In the genomic region with DNA sequence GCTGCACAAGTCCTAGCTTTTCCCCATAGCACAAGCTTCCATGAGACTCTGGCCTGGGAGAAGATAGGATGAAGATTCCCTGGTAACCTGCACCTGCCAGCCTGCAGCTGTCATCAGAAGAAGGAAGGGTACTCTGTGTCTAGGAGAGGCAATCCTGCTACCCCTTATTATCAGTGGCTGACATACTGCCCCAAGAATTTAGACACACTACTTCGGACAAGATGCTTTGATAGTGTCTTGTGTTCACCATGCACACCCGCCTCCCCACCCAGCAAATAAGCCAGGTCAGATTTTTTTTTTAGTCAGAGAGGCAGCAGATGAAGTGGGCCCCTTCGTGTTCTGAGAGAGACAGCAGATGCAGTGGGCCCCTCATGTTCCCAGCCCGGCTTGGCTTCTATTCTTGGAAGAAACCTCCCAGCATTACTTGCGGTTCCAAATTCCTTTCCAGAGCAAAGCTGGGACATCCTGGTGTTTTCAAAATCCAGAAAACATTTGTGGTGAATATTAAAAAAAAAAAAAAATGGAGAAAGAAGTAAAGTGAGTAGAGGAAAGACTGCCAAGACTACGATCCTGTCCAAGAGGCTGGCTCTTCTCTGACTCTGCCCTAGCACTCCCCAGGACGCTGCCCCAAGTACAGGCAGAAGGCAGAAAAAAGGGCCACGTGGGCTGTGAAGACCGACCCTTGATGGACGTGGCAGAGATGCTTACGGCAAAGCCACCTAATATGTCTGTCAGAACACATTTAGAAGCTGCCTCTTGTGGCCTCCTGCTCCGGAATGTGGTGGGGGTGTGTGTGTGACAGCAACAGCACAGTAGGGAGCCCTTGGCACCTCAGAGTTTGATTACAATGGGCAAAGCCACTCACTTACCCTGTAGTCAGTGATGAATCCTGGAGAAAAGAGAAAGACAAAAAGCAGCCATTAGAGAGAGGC, we compare ENCODE assay signal across 7 mouse cellular contexts. TPM values are rescaled to one million over a fixed set of nuclear protein-coding genes. Genes with fewer than 3 reads are reported as not detected.
DNase-seq lines count a peak whose midpoint lies in the region; ATAC-seq and TF ChIP-seq lines count a peak whose summit lies in the region.

No protein-coding gene starts in this region.

- H3K4me2 ChIP-seq in midbrain, postnatal 0 days (ENCODE audit: low read depth, low read length, poor library complexity, severe bottlenecking): no peak overlapping the region
- no peak overlapping the region for H3K4me2 ChIP-seq in intestine, embryonic 16.5 days (ENCODE audit: low read depth, low read length)
- no peak overlapping the region for H3K4me2 ChIP-seq in stomach, embryonic 14.5 days (replicated peaks; ENCODE audit: low read depth, low read length)

- peak overlapping the region; percentile 94 for H3K27ac ChIP-seq in midbrain, embryonic 10.5 days (replicated peaks)
- H3K27ac ChIP-seq in midbrain, postnatal 0 days (ENCODE audit: low read depth, low read length): no peak overlapping the region
- H3K27ac ChIP-seq in intestine, embryonic 16.5 days (ENCODE audit: low read length): peak overlapping the region; percentile 71
- H3K27ac ChIP-seq in stomach, embryonic 14.5 days (ENCODE audit: low read length): peak overlapping the region; percentile 81

- no peaks in the 10 kb centered on the region for H3K9me3 ChIP-seq in midbrain, embryonic 10.5 days (replicated peaks)
- H3K9me3 ChIP-seq in midbrain, postnatal 0 days (ENCODE audit: low read length): no peaks in the 10 kb centered on the region
- no peaks in the 10 kb centered on the region for H3K9me3 ChIP-seq in intestine, embryonic 16.5 days (ENCODE audit: control insufficient read depth, low read length)
- no peaks in the 10 kb centered on the region for H3K9me3 ChIP-seq in stomach, embryonic 14.5 days (ENCODE audit: control insufficient read depth, low read depth, low read length)

- TF ChIP-seq CTCF in midbrain, postnatal 0 days (IDR thresholded peaks at IDR 0.05): no peak

- WGBS in midbrain, embryonic 10.5 days: 23% methylated on average over 12 of the region's 12 CpGs
- WGBS in midbrain, postnatal 0 days: 42% methylated on average over 12 of the region's 12 CpGs
- WGBS in intestine, embryonic 16.5 days: 48% methylated on average over 12 of the region's 12 CpGs
- WGBS in stomach, embryonic 14.5 days: 30% methylated on average over 12 of the region's 12 CpGs

- H3K9ac ChIP-seq in midbrain, postnatal 0 days (replicated peaks; ENCODE audit: low read length, poor library complexity, severe bottlenecking): no peak overlapping the region
- H3K9ac ChIP-seq in intestine, embryonic 16.5 days (ENCODE audit: low read depth, low read length): no peak overlapping the region; the same call in 1 of the 2 replicates
- H3K9ac ChIP-seq in stomach, embryonic 14.5 days (replicated peaks; ENCODE audit: low read depth, low read length): no peak overlapping the region

- H3K4me1 ChIP-seq in midbrain, embryonic 10.5 days: peaks cover 83% of the 10 kb centered on the region
- peaks cover 7% of the 10 kb centered on the region; the same call in 1 of the 2 replicates for H3K4me1 ChIP-seq in midbrain, postnatal 0 days (ENCODE audit: insufficient read depth, low read length)
- peaks cover 37% of the 10 kb centered on the region for H3K4me1 ChIP-seq in intestine, embryonic 16.5 days (ENCODE audit: control insufficient read depth, insufficient read depth, low read length)
- peaks cover 40% of the 10 kb centered on the region for H3K4me1 ChIP-seq in stomach, embryonic 14.5 days (ENCODE audit: control insufficient read depth, insufficient read depth, low read length)

- no peak overlapping the region for H3K4me3 ChIP-seq in midbrain, embryonic 10.5 days
- no peak overlapping the region for H3K4me3 ChIP-seq in midbrain, postnatal 0 days (ENCODE audit: low read depth, low read length)
- no peak overlapping the region for H3K4me3 ChIP-seq in intestine, embryonic 16.5 days (ENCODE audit: low read length)
- H3K4me3 ChIP-seq in stomach, embryonic 14.5 days (ENCODE audit: low read depth, low read length): no peak overlapping the region

- DNase-seq in midbrain, embryonic 10.5 days (ENCODE audit: low spot score): peak; percentile 48
- no peak for DNase-seq in midbrain, postnatal 0 days (ENCODE audit: low spot score)
- peak; percentile 59 for DNase-seq in gastrocnemius, postnatal 25 days
- no peak for DNase-seq in right cerebral cortex, postnatal 36 days (ENCODE audit: low spot score in 2 of 2)
- DNase-seq in cerebellum, postnatal 14 days: no peak

- H3K36me3 ChIP-seq in midbrain, embryonic 10.5 days: no peaks in the 10 kb centered on the region
- no peaks in the 10 kb centered on the region for H3K36me3 ChIP-seq in midbrain, postnatal 0 days (ENCODE audit: insufficient read depth, low read length)
- no peaks in the 10 kb centered on the region for H3K36me3 ChIP-seq in intestine, embryonic 16.5 days (ENCODE audit: control insufficient read depth, insufficient read depth, low read length)
- H3K36me3 ChIP-seq in stomach, embryonic 14.5 days (ENCODE audit: control insufficient read depth, insufficient read depth, low read length): no peaks in the 10 kb centered on the region

- no peaks in the 10 kb centered on the region; the same call in none of the 2 replicates for H3K27me3 ChIP-seq in midbrain, embryonic 10.5 days (ENCODE audit: low read depth, poor library complexity, severe bottlenecking)
- H3K27me3 ChIP-seq in midbrain, postnatal 0 days (ENCODE audit: insufficient read depth, low read length): no peaks in the 10 kb centered on the region
- H3K27me3 ChIP-seq in intestine, embryonic 16.5 days (replicated peaks; ENCODE audit: control insufficient read depth, insufficient read depth, low read length): no peaks in the 10 kb centered on the region
- no peaks in the 10 kb centered on the region for H3K27me3 ChIP-seq in stomach, embryonic 14.5 days (ENCODE audit: control insufficient read depth, insufficient read depth, low read length)

- ATAC-seq in midbrain, postnatal 0 days (ENCODE audit: low FRiP score): no peak
- ATAC-seq in intestine, embryonic 16.5 days: no peak
- ATAC-seq in stomach, embryonic 14.5 days (ENCODE audit: insufficient number of reproducible peaks, insufficient read depth, low FRiP score, low read depth): no peak

RNA-seq across cellular contexts. Expression of gene Fignl1, which starts 15.5 kb away (rescaled TPM):
- 103 and 112 TPM in 2 replicates for polyA plus RNA-seq in midbrain, embryonic 10.5 days (2016; fragmentation: Nextera tagmentation; extraction: Ambion mirVana)
- 4.4 and 5.2 TPM in 2 replicates for total RNA-seq in midbrain, postnatal 0 days (2014; rRNA removed)
- polyA plus RNA-seq in midbrain, postnatal 0 days (2015; fragmentation: Nextera tagmentation; extraction: Ambion mirVana): 2.2 and 3.7 TPM in 2 replicates
- total RNA-seq in gastrocnemius, postnatal 25 days (2021): under 1 TPM; 0.51 to 0.54 TPM
- 38.1 and 40.4 TPM in 2 replicates for polyA plus RNA-seq in intestine, embryonic 16.5 days (2015; fragmentation: Nextera tagmentation; extraction: Ambion mirVana)
- 52.6 and 56.5 TPM in 2 replicates for polyA plus RNA-seq in stomach, embryonic 14.5 days (2014; fragmentation: Nextera tagmentation; extraction: Ambion mirVana)

Comparison
In these comparisons a context has a peak if more than half of its experiments do, and no peak if none do; other contexts are left out.
1. DNase-seq: peak in midbrain, embryonic 10.5 days (single experiment) and gastrocnemius, postnatal 25 days (single experiment); none in midbrain, postnatal 0 days (single experiment), right cerebral cortex, postnatal 36 days (0 of 2) and cerebellum, postnatal 14 days (0 of 2).